Mouse (Mus musculus) cerebellum, adult 11 months (tissue): ENCODE data around the gene Duoxa2.
"Not testable (repeated sequence)": the region's sequence is repeated elsewhere in the genome, so short reads cannot be mapped to it uniquely, and the experiment has no call there.

Experiments
- DNase-seq: peaks from one replicate; pipeline ENCODE4 v3.0.0; 2022

Gene Duoxa2

DNA sequence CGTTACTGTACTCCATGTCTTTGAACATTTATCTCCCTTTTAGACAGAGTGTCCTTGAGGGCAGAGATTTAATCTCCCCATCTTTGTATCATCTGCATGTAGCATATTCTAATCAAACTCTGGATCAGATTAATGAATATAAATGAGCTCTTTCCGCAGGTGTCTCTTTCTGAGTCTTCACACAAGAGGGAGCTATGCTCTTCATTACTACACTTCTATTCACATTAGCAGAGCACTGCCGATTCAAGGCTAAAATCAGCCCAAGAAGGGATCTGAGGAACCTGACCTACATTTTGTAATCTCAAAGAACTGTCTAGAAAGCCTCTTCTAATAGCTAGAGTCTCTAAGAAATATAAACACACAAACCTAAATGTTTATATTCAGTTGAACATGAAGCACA, 10.9 kb downstream of the Duoxa2 start:
- DNase-seq = no peak

DNA sequence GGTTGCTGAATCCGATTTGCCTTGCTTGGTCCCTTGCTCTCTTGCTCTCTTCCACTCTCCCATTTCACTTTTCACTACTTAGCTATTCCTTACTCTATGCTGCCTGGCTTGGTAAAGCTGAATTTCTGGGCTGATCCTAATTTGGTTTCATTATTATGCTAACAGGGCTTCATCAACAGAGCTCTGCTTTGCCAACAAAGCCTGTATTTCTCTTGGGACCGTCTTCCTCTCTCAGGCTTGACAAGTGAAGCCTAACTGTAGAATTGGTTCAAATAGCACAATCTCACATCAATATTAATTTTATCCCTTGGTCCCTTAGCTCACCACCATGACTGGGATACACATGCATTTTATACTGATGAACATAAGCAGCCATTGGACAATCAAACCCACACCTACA, 12.9 kb downstream of the Duoxa2 start:
- no peak for DNase-seq

DNA sequence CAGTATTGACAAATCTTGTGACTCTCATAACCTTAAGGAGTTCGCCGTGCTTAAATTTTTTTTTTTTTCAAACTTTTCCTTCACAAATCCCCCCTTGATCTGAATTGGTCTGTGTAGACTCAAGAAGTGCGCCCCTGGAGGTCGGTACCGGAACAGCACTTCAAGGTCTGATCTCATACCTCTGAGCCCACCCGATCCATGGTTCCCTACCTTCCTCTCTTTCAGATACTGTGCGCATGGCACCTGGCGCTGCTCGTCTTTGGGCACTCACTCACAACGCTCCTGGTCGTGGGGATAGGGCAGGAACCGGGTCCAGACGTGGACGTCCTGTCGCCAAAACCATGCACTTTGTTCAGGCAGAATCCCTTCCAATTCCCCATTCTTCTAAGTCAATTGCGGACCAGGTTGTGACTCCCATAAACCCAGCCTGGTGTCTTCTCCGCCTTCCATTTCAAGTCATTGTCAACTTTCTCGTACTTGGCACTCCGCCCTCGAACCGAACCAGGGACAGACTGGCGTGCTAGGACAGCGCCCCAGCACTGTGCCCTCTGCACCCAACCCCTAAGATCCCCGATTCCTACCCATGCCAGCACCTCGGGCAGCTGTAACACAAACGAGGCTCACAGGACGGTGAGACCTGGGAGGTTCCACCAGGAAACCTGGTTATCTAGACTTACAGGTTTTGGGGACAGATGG, 14.2 kb downstream of the Duoxa2 start:
- DNase-seq = peak; percentile 50

DNA sequence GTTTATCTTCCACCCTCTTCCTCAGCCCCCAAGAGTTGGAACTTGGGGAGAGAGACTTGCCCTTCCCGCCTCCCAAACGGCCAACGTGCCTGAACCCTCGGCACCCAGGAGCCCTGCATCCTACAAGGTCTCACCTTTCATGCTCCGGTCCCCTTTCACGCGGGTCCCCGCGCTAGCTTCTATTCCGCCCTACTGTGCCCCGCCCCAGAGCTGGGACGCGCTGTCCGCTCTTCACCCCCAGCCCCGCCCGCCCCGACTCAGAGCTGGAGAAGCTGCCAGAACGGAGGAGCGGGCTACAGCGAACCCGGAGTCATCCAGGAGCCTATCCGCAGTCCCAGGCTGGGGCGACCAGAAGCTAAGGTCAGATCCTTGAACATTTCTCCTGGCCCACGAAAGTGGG, 14.8 kb downstream of the Duoxa2 start, which contains the start of gene Duoxa1:
Gene Duoxa1, minus strand, starts transcription at position 195 of the 400 bp plus-strand sequence.
- DNase-seq = no peak

DNA sequence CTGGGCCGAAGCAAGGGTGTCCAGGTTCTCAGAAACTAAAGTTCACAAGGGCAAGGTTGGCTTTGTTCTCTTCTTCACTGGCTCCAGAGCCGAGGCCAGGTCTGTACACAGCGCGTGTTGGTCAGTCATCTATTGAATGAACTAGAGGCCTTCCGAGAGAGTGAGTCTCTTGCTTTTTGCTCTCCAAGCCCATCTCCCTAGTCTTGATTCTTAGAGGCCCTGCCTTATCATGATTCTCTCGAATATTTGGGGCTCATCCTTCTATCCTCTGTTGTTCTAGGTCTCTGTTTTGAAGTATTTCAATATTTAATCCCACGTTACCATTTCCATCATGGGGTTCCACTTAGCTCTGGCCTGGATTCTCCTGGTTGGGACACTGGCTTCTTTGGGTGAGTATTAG, 16.7 kb downstream of the Duoxa2 start, which contains the start of gene Duox1:
Gene Duox1, plus strand, starts transcription at position 301 of the 400 bp plus-strand sequence.
- no peak for DNase-seq

DNA sequence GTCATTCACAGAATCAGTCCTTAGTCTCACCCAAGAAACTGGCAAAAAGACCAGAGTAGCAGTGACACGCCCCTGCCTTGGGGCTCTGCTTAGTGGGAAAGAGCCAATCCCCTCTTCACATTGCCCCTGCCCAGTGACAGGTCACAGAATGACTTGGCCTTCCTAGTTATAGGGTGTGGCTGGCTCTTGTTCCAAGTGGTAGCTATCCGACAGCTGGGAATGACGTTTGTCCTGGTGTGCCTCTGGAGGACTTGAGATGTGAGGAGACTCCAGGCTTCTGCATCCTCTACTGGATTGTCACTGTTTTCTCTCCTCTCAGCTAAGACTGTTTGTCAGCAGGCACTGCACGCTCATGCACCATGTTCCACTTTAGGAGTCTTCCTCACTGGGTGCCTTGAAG, 18.7 kb downstream of the Duoxa2 start:
- DNase-seq = no peak

DNA sequence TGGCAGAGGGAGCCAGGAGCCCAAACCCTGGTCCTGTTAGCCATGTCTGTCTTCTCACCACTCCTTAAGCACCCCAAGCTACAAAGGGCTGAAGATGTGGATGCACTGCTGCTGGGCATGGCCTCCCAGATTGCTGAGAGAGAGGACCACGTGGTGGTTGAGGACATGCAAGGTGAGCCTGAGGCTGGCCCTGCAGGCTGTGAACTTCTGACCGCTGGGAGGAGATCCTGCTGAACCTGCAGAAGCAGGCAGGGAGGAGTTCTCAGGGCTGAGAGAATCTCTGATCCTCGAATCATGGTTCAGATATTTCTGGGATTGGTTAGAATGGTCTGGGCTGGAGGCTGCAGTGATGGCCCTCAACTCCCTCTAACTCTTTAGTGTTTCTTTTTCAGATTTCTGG, 25.3 kb downstream of the Duoxa2 start:
- DNase-seq = no peak

DNA sequence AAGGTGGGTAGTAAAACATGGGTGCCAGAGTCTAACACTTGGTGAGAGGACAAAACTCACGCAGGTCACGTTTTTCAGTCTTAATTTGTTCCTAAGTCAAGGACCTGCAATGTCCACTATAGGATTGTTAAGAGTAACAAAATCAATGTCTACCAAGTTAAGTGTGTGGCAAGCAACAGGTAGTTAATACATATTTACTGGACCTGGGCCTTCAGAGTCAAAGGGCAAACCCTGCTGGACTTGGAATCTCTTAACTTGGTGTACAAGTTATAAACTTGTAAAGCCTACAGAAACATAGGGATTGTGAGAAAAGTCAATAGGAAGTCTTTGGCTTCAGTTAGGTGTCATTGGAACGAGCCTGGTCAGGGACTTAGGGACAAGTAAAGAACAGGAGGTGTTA, 25.9 kb downstream of the Duoxa2 start:
- no peak for DNase-seq

DNA sequence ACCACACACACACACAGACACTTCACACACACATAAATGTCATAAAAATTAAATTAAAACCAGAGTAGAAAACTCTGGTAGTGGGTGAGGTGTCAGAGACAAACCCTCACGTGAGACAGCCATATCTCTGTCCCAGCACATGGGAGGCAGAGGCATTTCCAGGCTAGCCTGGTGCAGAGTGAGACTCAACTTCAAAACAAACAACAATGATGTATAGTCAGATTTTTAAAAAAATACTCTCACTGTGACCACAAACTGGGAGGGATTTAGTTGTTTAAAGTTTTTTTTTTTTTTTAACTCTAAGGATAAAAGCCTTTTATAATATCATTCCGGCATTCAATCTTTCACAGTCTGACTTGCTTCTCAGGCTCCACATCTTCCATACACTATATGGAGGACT, 26.7 kb downstream of the Duoxa2 start:
- no peak for DNase-seq

DNA sequence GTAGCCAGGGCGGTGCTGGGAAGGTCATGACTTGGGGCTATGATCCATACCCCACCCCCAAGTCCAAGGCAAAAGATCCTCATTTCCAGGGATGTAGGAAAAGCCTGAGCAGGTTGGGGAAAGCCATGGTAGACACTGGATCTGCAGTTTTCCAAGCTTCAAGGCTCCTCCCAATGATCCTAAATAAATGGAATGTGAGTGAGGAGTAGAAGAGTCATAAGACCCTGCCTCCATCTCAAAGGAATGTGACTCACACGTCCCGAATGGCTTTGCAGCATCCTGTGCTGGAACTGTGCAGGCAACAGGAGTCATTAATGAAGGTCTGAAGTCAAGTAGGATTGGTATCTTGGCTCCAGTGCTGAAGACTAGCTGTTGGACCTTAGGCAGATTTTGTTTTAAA, 29.3 kb downstream of the Duoxa2 start:
- DNase-seq = no peak

DNA sequence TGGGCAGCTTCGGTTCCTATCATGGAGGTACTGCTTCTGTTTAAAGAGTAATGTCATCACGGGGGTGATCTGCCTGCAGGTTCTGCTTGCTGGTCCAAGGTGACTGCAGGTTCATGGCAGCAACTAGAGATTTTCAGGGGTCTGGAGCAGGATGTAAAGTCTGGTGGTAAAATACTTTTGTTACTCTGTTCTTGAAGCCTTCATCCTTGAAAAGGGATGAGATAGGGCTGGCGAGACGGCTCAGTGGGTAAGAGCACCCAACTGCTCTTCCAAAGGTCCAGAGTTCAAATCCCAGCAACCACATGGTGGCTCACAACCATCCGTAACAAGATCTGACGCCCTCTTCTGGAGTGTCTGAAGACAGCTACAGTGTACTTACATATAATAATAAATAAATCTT, 31.6 kb downstream of the Duoxa2 start:
- not testable (repeated sequence) for DNase-seq

DNA sequence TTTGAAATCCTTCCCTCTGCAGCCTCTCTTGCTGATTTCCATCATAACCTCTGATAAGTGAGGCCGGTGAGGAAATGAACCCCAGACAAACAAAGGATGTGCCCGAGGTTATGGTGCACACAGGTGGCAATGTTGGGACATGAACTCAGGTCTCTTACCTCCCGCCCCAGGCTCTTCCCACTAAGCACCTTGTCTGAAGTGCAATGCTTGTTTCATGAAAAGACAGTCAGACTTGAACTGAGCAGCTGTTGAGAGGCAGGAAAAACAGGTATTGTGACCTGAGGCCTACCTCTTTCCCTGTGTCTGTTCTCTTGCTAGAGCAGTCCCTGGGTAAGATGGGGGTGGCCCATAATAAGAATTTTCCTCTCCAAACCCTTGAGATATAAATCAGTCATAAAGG, 33.5 kb downstream of the Duoxa2 start:
- no peak for DNase-seq

DNA sequence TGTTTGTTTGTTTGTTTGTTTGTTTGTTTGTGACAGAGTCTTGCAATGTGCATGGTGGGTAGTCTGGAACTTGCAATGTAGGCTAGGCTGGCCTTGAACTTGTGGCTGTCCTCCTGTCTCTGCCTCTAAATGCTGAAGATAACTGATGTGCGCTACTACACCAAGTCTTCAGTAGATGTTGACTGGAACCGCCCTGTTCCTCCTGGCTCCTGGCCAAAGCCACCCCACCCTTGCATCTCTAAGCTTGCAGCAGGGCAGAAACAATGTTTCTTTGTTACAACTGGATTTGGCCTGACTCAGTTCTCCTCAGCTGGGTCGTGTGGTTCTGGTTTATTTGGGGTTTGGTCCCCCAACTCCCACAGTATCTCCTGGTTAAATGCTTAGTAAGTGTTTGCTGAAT, 35.5 kb downstream of the Duoxa2 start:
- DNase-seq = no peak

DNA sequence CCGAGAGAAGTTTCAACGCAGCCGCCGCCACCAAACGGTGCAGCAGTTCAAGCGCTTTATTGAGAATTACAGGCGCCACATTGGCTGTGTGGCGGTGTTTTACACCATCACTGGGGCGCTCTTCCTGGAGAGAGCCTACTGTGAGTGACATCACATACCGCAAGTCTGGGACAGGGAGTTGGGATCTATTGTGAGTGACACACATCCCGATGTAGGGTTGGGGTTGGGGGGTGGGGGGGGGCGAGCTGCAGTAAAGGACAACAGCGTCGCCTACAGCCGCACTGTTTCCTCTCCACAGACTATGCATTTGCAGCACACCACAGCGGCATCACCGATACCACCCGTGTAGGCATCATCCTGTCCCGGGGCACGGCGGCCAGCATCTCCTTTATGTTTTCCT, 38.6 kb downstream of the Duoxa2 start:
- no peak for DNase-seq

DNA sequence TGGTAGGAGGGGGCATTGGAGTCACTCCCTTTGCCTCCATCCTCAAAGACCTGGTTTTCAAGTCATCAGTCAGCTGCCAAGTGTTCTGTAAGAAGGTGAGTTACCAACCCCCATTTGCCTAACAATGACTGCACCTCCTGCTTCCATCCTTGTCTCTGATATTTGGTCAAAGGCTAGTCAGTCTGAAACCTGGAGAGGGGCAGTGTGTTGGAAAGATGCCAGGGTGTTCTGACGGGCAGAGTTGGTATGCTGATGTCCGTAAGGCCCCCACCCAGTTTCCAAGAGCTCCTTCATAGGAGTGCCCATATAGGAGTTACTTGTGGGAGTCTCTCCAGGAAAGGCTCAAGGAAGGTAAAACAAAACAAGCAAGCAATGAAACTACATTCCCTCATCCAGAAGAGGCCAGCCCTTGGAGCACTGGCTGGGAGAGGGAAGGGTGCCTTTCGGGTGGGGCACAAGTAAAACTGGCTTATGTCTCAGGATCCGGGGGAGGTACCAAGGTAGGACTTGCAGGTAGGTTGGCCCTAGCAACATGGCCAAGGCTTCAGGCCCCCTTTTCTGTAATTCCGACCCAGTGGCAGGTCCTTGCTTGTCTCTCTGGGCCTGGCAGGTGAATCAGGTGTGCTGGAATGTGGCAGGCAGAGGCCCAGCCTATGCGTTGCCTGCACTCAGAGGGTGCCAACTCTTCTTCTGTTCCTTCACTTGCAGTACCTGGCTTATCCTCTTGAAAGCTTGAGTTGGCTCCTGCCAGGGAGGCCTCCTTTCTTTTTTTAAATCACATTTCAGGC, 46.6 kb downstream of the Duoxa2 start:
- DNase-seq = no peak

DNA sequence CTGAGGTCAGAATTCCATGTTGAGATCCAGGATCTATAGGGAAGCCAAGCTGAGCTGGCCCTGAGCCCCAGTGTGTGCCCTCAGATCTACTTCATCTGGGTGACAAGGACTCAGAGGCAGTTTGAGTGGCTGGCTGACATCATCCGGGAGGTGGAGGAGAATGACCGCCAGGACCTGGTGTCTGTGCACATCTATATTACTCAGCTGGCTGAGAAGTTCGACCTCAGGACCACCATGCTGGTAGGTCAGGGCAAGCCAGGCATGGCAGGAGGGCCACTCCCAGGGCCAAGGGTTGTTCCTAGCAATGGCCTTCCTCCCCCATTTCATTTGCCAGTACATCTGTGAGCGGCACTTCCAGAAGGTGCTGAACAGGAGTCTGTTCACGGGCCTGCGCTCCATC, 47.5 kb downstream of the Duoxa2 start:
- DNase-seq = not testable (repeated sequence)

DNA sequence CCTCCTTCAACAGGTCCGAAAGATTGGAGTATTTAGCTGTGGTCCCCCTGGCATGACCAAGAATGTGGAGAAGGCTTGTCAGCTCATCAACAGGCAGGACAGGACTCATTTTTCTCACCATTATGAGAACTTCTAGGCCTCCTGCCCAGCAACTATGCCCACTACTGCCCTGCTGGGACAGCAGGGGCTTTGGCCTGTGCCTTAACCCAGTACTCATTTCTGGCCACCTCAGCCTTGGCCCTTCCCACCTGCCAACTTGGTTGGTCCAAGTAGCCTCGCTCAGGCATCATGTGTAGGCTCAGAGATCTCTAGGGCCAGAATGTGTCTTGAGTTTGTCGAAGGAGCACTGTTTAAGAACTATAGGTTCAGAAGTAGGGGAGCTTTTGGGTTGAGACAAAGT, 48.6 kb downstream of the Duoxa2 start:
- no peak for DNase-seq

DNA sequence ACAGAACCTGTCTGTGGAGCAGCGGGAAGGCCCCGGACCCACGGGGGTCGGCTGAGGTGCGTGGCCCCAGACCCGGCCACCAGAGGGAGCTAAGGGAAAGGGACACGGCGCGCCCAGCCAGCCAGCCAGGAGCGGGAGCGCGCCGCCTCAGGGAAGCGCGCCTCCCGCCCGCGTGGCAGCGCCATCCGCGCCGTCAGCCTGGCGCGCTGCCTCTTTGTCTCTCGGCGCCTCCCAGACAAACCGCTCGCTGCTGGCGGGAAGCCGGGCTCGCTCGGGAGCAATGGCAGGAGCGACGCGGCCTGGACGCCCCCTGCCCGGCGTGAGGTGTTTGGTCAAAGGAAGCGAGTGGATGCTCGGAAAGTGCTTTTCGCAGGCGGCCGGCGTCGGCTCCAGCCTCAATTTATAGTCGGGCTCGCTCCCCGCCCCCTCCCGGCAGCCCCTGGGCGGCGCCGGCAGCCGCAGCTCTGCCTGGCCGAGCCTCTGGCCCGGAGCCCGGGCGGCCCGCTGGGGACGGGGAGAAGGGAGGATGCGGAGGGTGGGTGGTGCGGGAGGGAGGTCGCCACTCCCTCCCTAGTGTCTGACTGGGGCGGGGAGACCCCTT, 49.9 kb downstream of the Duoxa2 start:
- peak; percentile 93 for DNase-seq

DNA sequence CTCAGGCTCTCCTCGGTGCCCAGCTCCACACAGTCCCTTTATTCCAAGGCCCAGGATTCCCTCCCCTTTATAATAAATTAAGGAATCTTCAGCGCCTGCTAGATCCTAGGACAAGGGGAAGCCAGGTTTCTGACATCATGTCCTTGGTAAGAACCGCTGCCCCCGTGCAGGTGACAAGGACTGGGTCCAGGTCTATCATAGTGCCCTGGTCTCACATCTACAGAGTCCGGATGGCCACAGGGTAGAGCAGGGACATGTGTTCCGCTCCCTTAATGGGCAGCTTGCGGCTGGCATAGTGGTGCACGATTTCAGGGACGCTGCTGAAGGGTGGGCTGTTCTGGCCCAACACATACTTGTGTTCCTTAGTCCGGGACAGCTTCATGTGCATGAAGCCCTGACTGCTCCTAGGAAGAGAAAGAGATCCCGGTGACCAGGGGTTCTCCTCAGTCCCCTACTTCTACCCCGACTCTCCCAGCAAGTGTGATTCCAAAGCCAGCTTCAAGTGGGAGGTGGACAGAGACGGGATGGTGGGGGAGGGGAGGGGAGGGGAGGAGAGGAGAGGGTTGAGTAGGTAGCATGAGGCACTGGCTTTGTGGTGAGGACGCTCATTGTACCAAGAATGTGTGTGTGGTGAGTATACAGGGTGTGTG, 50.6 kb downstream of the Duoxa2 start:
- no peak for DNase-seq

DNA sequence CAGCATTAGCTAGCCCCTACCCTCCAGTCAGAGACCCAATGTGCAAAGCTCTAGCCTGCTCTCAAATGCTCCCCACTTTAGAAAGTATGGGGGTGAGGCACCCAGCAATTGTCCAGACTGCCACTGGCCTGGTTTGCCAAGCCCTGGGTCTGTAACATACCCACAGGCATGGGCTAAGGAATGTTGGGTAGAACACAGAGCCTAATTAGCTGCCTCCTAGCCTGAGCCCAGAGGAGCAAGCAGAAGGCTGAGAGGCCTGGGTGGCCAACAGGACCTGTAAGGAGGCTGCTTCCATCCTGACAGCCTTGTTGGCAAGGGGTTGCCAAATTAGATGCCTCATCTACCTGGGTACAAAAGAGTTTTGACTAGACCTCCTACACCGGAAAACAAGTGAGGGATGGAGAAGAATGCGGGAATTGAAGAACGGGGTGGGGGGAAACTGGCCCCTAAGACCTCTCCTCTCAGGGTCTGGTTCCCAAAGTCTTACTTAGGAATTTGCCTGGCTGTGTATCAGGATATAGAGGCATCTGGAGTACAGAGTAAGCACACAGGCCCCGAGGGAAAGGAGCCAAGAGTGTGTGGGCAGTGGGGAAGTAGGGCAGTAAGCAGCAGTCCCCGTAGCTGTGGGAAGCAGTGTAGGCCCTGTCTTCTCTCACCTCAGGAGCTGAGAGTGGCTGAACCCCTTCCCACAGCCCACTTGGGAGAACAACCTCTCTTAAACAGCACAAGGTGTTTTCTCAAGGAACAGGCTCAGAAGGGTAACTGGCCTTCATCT, 52.6 kb downstream of the Duoxa2 start:
- no peak for DNase-seq

DNA sequence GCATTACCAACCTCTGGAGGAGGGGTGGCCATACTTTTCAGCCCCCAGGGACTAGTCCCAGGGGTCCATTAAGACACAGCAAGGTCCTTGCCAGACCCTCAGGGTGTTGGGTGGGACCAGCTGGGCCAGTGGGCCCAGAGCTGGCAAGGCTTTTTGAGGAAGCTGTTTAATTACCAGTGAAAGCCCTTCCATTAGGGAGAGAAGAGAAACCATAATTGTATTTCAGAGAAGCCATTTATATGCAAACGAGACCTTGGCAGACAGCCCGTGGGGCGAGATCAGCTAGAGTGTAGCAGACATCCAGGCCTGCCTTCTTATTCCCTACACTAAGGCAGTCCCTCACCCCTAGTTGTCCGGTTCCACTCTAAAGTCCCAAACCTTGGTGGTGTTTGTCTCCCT, 53.2 kb downstream of the Duoxa2 start:
- peak; percentile 45 for DNase-seq
